Mouse (Mus musculus): ENCODE results near the gene Edaradd.

Gene Edaradd

GRCm38 (mm10) chr13:12519955-12520584 lies at the start of gene Edaradd:
Gene Edaradd, minus strand, starts transcription at chr13:12520438.
- DNase-seq = peak; percentile 24 to 52

- no peak for DNase-seq
Observed at GRCm38 (mm10) chr13:12569741-12570140, 49.5 kb upstream of the Edaradd start.

GRCm38 (mm10) chr13:12568597-12569469 lies 48.6 kb upstream of the Edaradd start:
- DNase-seq = no peak

- DNase-seq = no peak
Observed at GRCm38 (mm10) chr13:12567936-12568335, 47.7 kb upstream of the Edaradd start.

- DNase-seq = peak; percentile 99 to 100
Observed at GRCm38 (mm10) chr13:12565621-12566390, 45.6 kb upstream of the Edaradd start, which contains the start of gene Ero1lb. Gene Ero1lb, plus strand, starts transcription at chr13:12565874.

- DNase-seq = no peak
Observed at GRCm38 (mm10) chr13:12562256-12562655, 42.0 kb upstream of the Edaradd start.

- DNase-seq = no peak
Observed at GRCm38 (mm10) chr13:12561729-12562128, 41.5 kb upstream of the Edaradd start.

- no peak for DNase-seq
Observed at GRCm38 (mm10) chr13:12559462-12560120, 39.4 kb upstream of the Edaradd start.

- DNase-seq = no peak
Observed at GRCm38 (mm10) chr13:12559044-12559443, 38.8 kb upstream of the Edaradd start.

- DNase-seq = no peak
Observed at GRCm38 (mm10) chr13:12554211-12554610, 34.0 kb upstream of the Edaradd start.

GRCm38 (mm10) chr13:12543880-12544568 lies 23.8 kb upstream of the Edaradd start:
- no peak for DNase-seq

GRCm38 (mm10) chr13:12543246-12543645 lies 23.0 kb upstream of the Edaradd start:
- DNase-seq = no peak

GRCm38 (mm10) chr13:12542006-12542981 lies 22.1 kb upstream of the Edaradd start:
- peak; percentile 15 to 42 for DNase-seq

- no peak for DNase-seq
Observed at GRCm38 (mm10) chr13:12540119-12540518, 19.9 kb upstream of the Edaradd start.

GRCm38 (mm10) chr13:12539716-12540115 lies 19.5 kb upstream of the Edaradd start:
- DNase-seq = no peak

- DNase-seq = peak in 1 of 2 experiments; percentile 38
Observed at GRCm38 (mm10) chr13:12537971-12538370, 17.7 kb upstream of the Edaradd start.

GRCm38 (mm10) chr13:12534628-12535027 lies 14.4 kb upstream of the Edaradd start:
- DNase-seq = no peak

GRCm38 (mm10) chr13:12525678-12526077 lies 5.4 kb upstream of the Edaradd start:
- DNase-seq = no peak

GRCm38 (mm10) chr13:12522346-12522745 lies 2.1 kb upstream of the Edaradd start:
- DNase-seq = no peak

GRCm38 (mm10) chr13:12519371-12519770 lies 867 bp downstream of the Edaradd start:
- no peak for DNase-seq
